Mouse (Mus musculus): ENCODE measurements around the gene Med18. TPM values are rescaled to one million over a fixed set of nuclear protein-coding genes. Genes with fewer than 3 reads are reported as not detected.

The Med18 gene
- polyA plus RNA-seq (2012; rRNA removed) = 3.0 and 3.1 TPM in 2 replicates

- H3K27me3 ChIP-seq (ENCODE audit: control insufficient read depth, insufficient read depth, low read length) = no peaks in the 10 kb centered on the region
- peaks cover 3% of the 10 kb centered on the region for H3K4me1 ChIP-seq (ENCODE audit: control insufficient read depth, insufficient read depth, low read length)
- TF ChIP-seq POLR2A (IDR thresholded peaks at IDR 0.05; ENCODE audit: control insufficient read depth, low read depth, low read length) (peak; percentile 81), CTCF (IDR thresholded peaks at IDR 0.05; ENCODE audit: control insufficient read depth, insufficient read depth, insufficient replicate concordance, low read depth, low read length) (no peak; the same call in 1 of the 2 replicates)
- peaks cover 2% of the 10 kb centered on the region for H3K36me3 ChIP-seq (ENCODE audit: control insufficient read depth, insufficient read depth, low read length)
- H3K4me3 ChIP-seq (ENCODE audit: control insufficient read depth, low read depth, low read length) = peak within 1 kb of the TSS; percentile 85
- H3K27ac ChIP-seq (ENCODE audit: control insufficient read depth, insufficient read depth, low read depth, low read length) = peak within 1 kb of the TSS; percentile 55
These were observed at the start of gene Med18 for GRCm38 (mm10) chr4:132463430-132464254. TSS of gene Med18 (minus strand) at chr4:132463921.

- peaks cover 22% of the 10 kb centered on the region for H3K4me1 ChIP-seq (ENCODE audit: control insufficient read depth, insufficient read depth, low read length)
- no peak overlapping the region for H3K27ac ChIP-seq (ENCODE audit: control insufficient read depth, insufficient read depth, low read depth, low read length)
- no peaks in the 10 kb centered on the region for H3K27me3 ChIP-seq (ENCODE audit: control insufficient read depth, insufficient read depth, low read length)
- TF ChIP-seq CTCF (IDR thresholded peaks at IDR 0.05; ENCODE audit: control insufficient read depth, insufficient read depth, insufficient replicate concordance, low read depth, low read length) (no peak), POLR2A (IDR thresholded peaks at IDR 0.05; ENCODE audit: control insufficient read depth, low read depth, low read length) (no peak)
- no peaks in the 10 kb centered on the region for H3K36me3 ChIP-seq (ENCODE audit: control insufficient read depth, insufficient read depth, low read length)
- H3K4me3 ChIP-seq (ENCODE audit: control insufficient read depth, low read depth, low read length) = no peak overlapping the region
These were observed 48.4 kb upstream of the Med18 start for GRCm38 (mm10) chr4:132512080-132512479.

- Histone ChIP-seq H3K36me3 (ENCODE audit: control insufficient read depth, insufficient read depth, low read length) (no peaks in the 10 kb centered on the region), H3K27ac (ENCODE audit: control insufficient read depth, insufficient read depth, low read depth, low read length) (peak within 1 kb of the TSS; percentile 80), H3K4me1 (ENCODE audit: control insufficient read depth, insufficient read depth, low read length) (peaks cover 22% of the 10 kb centered on the region), H3K4me3 (ENCODE audit: control insufficient read depth, low read depth, low read length) (peak within 1 kb of the TSS; percentile 86), H3K27me3 (ENCODE audit: control insufficient read depth, insufficient read depth, low read length) (no peaks in the 10 kb centered on the region)
- TF ChIP-seq POLR2A (IDR thresholded peaks at IDR 0.05; ENCODE audit: control insufficient read depth, low read depth, low read length) = peak; percentile 98
- TF ChIP-seq CTCF (IDR thresholded peaks at IDR 0.05; ENCODE audit: control insufficient read depth, insufficient read depth, insufficient replicate concordance, low read depth, low read length) = no peak
These were observed 46.7 kb upstream of the Med18 start, which contains the start of gene Sesn2 for GRCm38 (mm10) chr4:132510352-132510798. TSS of gene Sesn2 (minus strand) at chr4:132510501.

- Histone ChIP-seq H3K27ac (ENCODE audit: control insufficient read depth, insufficient read depth, low read depth, low read length) (peak overlapping the region; percentile 80), H3K36me3 (ENCODE audit: control insufficient read depth, insufficient read depth, low read length) (no peaks in the 10 kb centered on the region)
These were observed 46.0 kb upstream of the Med18 start for GRCm38 (mm10) chr4:132509621-132510296.

GRCm38 (mm10) chr4:132507210-132507609 is 43.5 kb upstream of the Med18 start:
- Histone ChIP-seq H3K36me3 (ENCODE audit: control insufficient read depth, insufficient read depth, low read length) (no peaks in the 10 kb centered on the region), H3K4me1 (ENCODE audit: control insufficient read depth, insufficient read depth, low read length) (peaks cover 13% of the 10 kb centered on the region), H3K4me3 (ENCODE audit: control insufficient read depth, low read depth, low read length) (no peak overlapping the region), H3K27me3 (ENCODE audit: control insufficient read depth, insufficient read depth, low read length) (no peaks in the 10 kb centered on the region), H3K27ac (ENCODE audit: control insufficient read depth, insufficient read depth, low read depth, low read length) (no peak overlapping the region)
- TF ChIP-seq CTCF (IDR thresholded peaks at IDR 0.05; ENCODE audit: control insufficient read depth, insufficient read depth, insufficient replicate concordance, low read depth, low read length) (no peak), POLR2A (IDR thresholded peaks at IDR 0.05; ENCODE audit: control insufficient read depth, low read depth, low read length) (no peak)

More at GRCm38 (mm10) chr4:132509621-132510296, 46.0 kb upstream of the Med18 start:
- peak overlapping the region; percentile 86 for H3K4me3 ChIP-seq (ENCODE audit: control insufficient read depth, low read depth, low read length)
- TF ChIP-seq POLR2A (IDR thresholded peaks at IDR 0.05; ENCODE audit: control insufficient read depth, low read depth, low read length) = no peak
- no peak for TF ChIP-seq CTCF (IDR thresholded peaks at IDR 0.05; ENCODE audit: control insufficient read depth, insufficient read depth, insufficient replicate concordance, low read depth, low read length)
- no peaks in the 10 kb centered on the region for H3K27me3 ChIP-seq (ENCODE audit: control insufficient read depth, insufficient read depth, low read length)
- H3K4me1 ChIP-seq (ENCODE audit: control insufficient read depth, insufficient read depth, low read length) = peaks cover 20% of the 10 kb centered on the region

- H3K4me3 ChIP-seq (ENCODE audit: control insufficient read depth, low read depth, low read length) = no peak overlapping the region
- H3K36me3 ChIP-seq (ENCODE audit: control insufficient read depth, insufficient read depth, low read length) = no peaks in the 10 kb centered on the region
- H3K4me1 ChIP-seq (ENCODE audit: control insufficient read depth, insufficient read depth, low read length) = peaks cover 13% of the 10 kb centered on the region
- no peak overlapping the region for H3K27ac ChIP-seq (ENCODE audit: control insufficient read depth, insufficient read depth, low read depth, low read length)
- no peak for TF ChIP-seq POLR2A (IDR thresholded peaks at IDR 0.05; ENCODE audit: control insufficient read depth, low read depth, low read length)
- TF ChIP-seq CTCF (IDR thresholded peaks at IDR 0.05; ENCODE audit: control insufficient read depth, insufficient read depth, insufficient replicate concordance, low read depth, low read length) = no peak
- no peaks in the 10 kb centered on the region for H3K27me3 ChIP-seq (ENCODE audit: control insufficient read depth, insufficient read depth, low read length)
These were observed 42.5 kb upstream of the Med18 start for GRCm38 (mm10) chr4:132506250-132506649.

- H3K36me3 ChIP-seq (ENCODE audit: control insufficient read depth, insufficient read depth, low read length) = no peaks in the 10 kb centered on the region
- H3K4me1 ChIP-seq (ENCODE audit: control insufficient read depth, insufficient read depth, low read length) = peaks cover 11% of the 10 kb centered on the region
- no peak for TF ChIP-seq POLR2A (IDR thresholded peaks at IDR 0.05; ENCODE audit: control insufficient read depth, low read depth, low read length)
- TF ChIP-seq CTCF (IDR thresholded peaks at IDR 0.05; ENCODE audit: control insufficient read depth, insufficient read depth, insufficient replicate concordance, low read depth, low read length) = no peak
- no peaks in the 10 kb centered on the region for H3K27me3 ChIP-seq (ENCODE audit: control insufficient read depth, insufficient read depth, low read length)
- H3K27ac ChIP-seq (ENCODE audit: control insufficient read depth, insufficient read depth, low read depth, low read length) = no peak overlapping the region
- H3K4me3 ChIP-seq (ENCODE audit: control insufficient read depth, low read depth, low read length) = no peak overlapping the region
These were observed 42.1 kb upstream of the Med18 start for GRCm38 (mm10) chr4:132505800-132506199.
